Mouse (Mus musculus) forebrain, embryonic 15.5 days (tissue): ENCODE measurements around the gene Wnk1. TPM values are rescaled to one million over a fixed set of nuclear protein-coding genes. Genes with fewer than 3 reads are reported as not detected.

Experiments
- ATAC-seq: fragments of 200-750 bp; cut with Nextera tagmentation; replicated peaks from 2 replicates; pipeline ENCODE4 v1.8.0; 2017; ENCODE audit warnings: mild to moderate bottlenecking, moderate TSS enrichment, moderate library complexity
- H3K27ac ChIP-seq: fragments of 300-500 bp; sonication (generic); replicated peaks from 2 replicates; pipeline ENCODE4 v1.5.1; 2015; ENCODE audit warnings: mild to moderate bottlenecking, inconsistent platforms
- H3K27me3 ChIP-seq: fragments of 300-500 bp; sonication (generic); 2 replicates; pipeline ENCODE4 v1.6.1; 2015; ENCODE audit warnings: inconsistent platforms
- H3K36me3 ChIP-seq: fragments of 300-500 bp; sonication (generic); 2 replicates; pipeline ENCODE4 v1.6.1; 2015; ENCODE audit warnings: mild to moderate bottlenecking, inconsistent platforms
- H3K4me1 ChIP-seq: fragments of 300-500 bp; sonication (generic); 2 replicates; pipeline ENCODE4 v1.6.1; 2015; ENCODE audit warnings: inconsistent platforms
- H3K4me2 ChIP-seq: fragments of 300-500 bp; sonication (generic); replicated peaks from 2 replicates; pipeline ENCODE4 v1.6.1; 2015; ENCODE audit warnings: mild to moderate bottlenecking, inconsistent platforms
- H3K4me3 ChIP-seq: fragments of 300-500 bp; sonication (generic); 2 replicates; pipeline ENCODE4 v1.5.1; 2015; ENCODE audit warnings: mild to moderate bottlenecking, inconsistent platforms
- H3K9ac ChIP-seq: fragments of 300-500 bp; sonication (generic); replicated peaks from 2 replicates; pipeline ENCODE4 v1.6.1; 2015; ENCODE audit warnings: mild to moderate bottlenecking, inconsistent platforms
- H3K9me3 ChIP-seq: fragments of 300-500 bp; sonication (generic); 2 replicates; pipeline ENCODE4 v1.6.1; 2016; ENCODE audit warnings: inconsistent platforms
- WGBS: fragments of 180-500 bp; shearing (Covaris S2); methylation state at CpG from one replicate; pipeline ENCODE4 v1.1.7; 2015; ENCODE audit warnings: mixed read lengths; 5-methylcytosine and 5-hydroxymethylcytosine counted together
- polyA plus RNA-seq: library from polyadenylated mRNA; unstranded; fragments of >200 nt; fragmentation: Nextera tagmentation; extraction: Ambion mirVana; gene quantifications from 2 replicates; pipeline ENCODE4 v1.2.1, GENCODE M21; 2015

The Wnk1 gene
- polyA plus RNA-seq, 1 experiment from 2014 or later: 56.5 TPM

DNA sequence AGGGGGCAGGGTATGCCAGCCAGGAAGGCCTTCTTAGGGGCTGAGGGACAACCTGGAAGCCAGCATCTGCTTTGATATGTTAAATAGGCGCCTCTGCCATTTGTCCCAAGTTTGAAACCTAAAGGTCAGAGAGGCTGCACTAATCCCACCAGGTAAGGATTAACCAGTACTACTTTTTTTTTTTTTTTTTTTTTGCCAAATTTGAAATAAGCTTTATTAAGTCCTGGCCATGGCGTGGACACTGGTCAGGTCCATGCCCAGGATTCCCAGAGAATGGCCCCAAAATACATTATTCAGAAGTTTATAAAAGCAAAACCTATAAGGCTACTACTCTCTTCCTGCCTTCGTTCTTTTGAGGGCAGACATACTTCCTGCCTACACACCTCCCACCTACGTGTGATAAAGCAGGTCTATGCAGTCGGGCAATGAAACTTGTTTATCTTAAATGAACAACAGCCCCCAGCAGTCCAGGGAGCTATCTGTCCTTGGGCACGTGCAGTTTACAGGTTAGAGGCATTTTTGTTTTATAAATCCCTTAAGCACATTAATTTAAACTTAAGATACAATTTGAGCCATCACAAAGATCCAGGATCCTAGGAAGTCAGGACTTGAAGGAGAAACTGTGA lies 27.2 kb upstream of the Wnk1 start:
- Histone ChIP-seq H3K4me3 (no peak overlapping the region), H3K27me3 (no peaks in the 10 kb centered on the region), H3K4me1 (no peaks in the 10 kb centered on the region), H3K9me3 (no peaks in the 10 kb centered on the region), H3K9ac (no peak overlapping the region), H3K27ac (no peak overlapping the region), H3K4me2 (no peak overlapping the region), H3K36me3 (no peaks in the 10 kb centered on the region)
- 79% methylated on average over 6 of the region's 6 CpGs for WGBS
- no peak for ATAC-seq

DNA sequence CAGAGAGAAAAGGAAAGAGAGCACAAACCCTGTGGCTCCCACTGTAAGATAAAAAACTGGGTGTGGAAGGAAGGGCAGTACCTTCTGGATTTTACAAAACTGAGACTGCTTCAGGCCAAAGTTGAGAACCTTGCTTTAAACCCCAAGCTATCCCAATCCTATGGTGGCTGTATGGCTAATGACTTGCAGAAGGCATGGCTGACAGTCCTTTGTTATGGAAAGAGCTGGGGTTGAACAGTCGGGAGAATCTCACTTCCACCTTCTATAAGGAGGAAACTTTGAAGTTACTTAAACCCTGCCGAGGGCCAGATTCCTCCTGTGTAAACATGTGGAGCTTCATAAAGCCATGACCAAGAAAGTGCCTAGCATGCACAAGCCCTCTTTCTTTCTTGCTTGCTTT lies 26.2 kb upstream of the Wnk1 start:
- Histone ChIP-seq H3K9ac (no peak overlapping the region), H3K27me3 (no peaks in the 10 kb centered on the region), H3K27ac (no peak overlapping the region), H3K9me3 (no peaks in the 10 kb centered on the region), H3K36me3 (no peaks in the 10 kb centered on the region), H3K4me3 (no peak overlapping the region), H3K4me1 (no peaks in the 10 kb centered on the region), H3K4me2 (no peak overlapping the region)
- ATAC-seq: no peak
- WGBS: 54% methylated on average over 2 of the region's 2 CpGs

DNA sequence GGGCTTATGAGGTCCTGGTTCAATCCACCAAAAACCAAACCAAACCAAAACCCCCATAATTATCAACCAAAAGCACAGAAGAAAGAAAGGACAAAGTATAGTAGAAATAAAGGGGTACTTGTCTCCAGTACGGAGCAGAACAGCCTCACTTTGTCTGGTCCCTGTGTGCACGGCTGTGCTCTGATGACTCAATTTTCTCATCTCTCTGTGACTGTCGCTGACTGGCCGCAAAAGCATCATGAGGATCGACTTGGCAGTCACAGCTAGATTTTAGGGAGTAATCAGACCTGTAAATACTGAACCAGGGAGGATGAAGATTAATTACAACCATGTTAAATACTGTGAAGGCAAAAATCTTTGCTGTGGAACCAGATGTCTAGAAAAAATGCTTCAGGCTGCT lies 24.5 kb upstream of the Wnk1 start:
- 93% methylated on average over 5 of the region's 5 CpGs for WGBS
- ATAC-seq: no peak
- no peaks in the 10 kb centered on the region for H3K9me3 ChIP-seq

DNA sequence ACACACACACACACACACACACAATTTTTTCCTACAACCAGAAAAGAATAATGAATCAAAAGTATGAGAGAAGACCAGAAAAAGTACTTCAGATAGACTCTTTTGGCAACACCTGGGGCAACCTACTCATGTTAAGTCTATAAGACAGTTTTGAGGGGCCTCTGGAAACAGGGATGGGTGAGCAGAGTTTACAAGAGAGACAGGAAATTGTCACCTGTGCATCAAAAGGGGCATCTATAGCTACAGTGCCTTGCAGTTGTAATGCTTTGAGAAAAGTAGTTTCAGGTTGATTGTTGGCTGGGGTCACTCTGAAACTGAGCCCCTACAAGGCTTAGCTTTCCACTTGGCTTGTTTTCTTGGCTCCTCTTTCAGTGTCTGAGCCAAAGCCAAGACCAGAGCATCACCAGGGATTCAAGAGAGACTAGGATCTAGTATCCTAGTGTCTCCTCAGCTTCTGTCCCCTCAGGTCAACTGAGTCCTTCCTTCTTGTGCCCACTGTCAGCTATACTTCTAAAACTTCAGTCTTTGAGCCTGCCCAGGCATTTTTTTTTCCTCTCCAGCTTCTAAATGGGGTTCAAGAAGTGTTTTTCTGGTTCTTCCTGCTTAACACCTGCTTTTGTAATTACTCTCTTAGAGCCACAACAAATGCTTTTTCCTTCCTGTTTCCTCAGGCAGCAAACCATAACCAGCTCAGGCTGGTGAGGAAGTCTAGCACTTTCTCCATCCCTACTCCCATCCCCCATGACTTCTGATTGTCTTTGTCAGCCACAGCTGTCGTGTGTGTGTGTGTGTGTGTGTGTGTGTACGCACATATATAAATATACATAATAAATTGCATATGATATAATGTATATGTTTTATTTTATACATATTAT lies 17.4 kb upstream of the Wnk1 start:
- Histone ChIP-seq H3K27me3 (no peaks in the 10 kb centered on the region), H3K9me3 (no peaks in the 10 kb centered on the region), H3K36me3 (no peaks in the 10 kb centered on the region), H3K4me1 (no peaks in the 10 kb centered on the region), H3K4me2 (no peak overlapping the region), H3K4me3 (no peak overlapping the region), H3K27ac (no peak overlapping the region), H3K9ac (no peak overlapping the region)
- ATAC-seq: no peak
- 77% methylated on average over 2 of the region's 2 CpGs for WGBS

More for the DNA sequence above, 24.5 kb upstream of the Wnk1 start:
- Histone ChIP-seq H3K36me3 (no peaks in the 10 kb centered on the region), H3K27me3 (no peaks in the 10 kb centered on the region), H3K4me1 (no peaks in the 10 kb centered on the region), H3K4me2 (no peak overlapping the region), H3K9ac (no peak overlapping the region), H3K4me3 (no peak overlapping the region), H3K27ac (no peak overlapping the region)

DNA sequence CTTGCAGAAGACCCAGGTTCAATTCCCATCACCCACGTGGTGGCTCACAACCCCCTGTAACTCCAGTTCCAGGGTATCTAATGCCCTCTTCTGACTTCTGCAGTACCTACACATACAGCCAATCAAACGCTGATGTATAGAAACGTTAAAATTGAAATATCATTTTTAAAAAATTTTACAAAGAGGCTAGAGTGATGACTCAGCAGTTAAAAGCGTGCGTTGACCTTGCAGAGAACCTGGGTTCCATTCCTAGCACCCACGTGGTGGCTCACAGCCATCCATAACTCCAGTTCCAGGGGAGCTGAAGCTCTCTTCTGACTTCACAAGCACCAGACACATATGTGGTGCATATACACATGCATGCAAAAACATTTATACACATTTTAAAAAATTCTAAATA lies 15.9 kb upstream of the Wnk1 start:
- ATAC-seq: no peak
- Histone ChIP-seq H3K27me3 (no peaks in the 10 kb centered on the region), H3K27ac (no peak overlapping the region), H3K4me1 (no peaks in the 10 kb centered on the region), H3K4me3 (no peak overlapping the region), H3K9ac (no peak overlapping the region), H3K9me3 (no peaks in the 10 kb centered on the region), H3K4me2 (no peak overlapping the region), H3K36me3 (no peaks in the 10 kb centered on the region)
- 83% methylated on average over 6 of the region's 6 CpGs for WGBS

DNA sequence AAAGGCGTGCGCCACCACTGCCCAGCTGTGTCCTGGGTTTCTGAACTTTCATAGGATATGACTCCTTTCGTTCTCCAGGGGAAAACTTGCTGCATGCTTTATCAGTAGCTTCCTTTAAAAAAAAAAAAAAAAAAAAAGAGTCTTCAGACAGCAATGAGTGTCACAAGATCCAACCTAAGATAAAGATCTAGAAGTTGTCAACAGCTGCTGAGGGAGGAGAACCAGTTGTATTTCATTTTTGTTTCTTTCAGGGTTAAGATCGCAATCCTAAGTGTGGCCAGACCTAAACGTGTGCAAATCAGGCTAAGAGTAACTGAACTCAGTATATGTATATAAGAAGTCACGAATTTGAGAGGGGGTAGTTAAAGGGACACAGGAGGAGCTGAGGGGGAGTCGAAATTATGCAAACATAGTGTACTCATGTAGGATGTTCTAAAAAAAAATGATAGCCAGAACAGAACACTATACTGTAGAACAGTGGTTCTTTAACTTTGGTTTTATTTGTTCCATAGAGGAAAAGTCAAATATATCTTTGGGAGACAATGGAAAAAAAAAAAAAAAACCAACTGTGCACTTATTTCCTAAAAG lies 9.3 kb upstream of the Wnk1 start:
- H3K36me3 ChIP-seq: no peaks in the 10 kb centered on the region
- 84% methylated on average over 7 of the region's 7 CpGs for WGBS
- H3K27ac ChIP-seq: no peak overlapping the region
- H3K9me3 ChIP-seq: no peaks in the 10 kb centered on the region
- H3K4me1 ChIP-seq: no peaks in the 10 kb centered on the region
- no peak overlapping the region for H3K9ac ChIP-seq
- H3K27me3 ChIP-seq: no peaks in the 10 kb centered on the region
- H3K4me2 ChIP-seq: no peak overlapping the region
- no peak for ATAC-seq
- no peak overlapping the region for H3K4me3 ChIP-seq

DNA sequence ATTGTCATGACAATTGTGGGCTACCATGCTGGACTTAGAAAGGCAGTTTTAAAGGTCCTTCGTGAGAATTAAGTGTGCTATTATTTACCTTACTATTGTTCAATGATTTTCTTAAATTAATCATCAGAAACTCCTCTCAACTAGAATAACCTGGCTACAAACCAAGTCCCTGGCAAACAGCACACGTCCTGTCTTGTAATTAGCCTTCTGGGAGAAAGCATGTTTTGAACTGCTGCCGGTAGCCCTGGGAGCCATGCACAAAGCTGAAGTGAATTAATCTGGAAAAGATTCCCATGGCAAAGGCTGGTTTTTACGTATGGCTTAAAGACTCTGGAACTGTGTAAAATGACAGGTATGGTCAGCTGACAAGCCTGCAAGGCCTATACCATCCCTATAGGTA lies 6.9 kb upstream of the Wnk1 start:
- H3K27ac ChIP-seq: no peak overlapping the region
- no peaks in the 10 kb centered on the region for H3K27me3 ChIP-seq
- H3K9me3 ChIP-seq: no peaks in the 10 kb centered on the region
- H3K36me3 ChIP-seq: no peaks in the 10 kb centered on the region
- whole genome bisulfite sequencing: 37% methylated on average over 4 of the region's 4 CpGs
- H3K4me2 ChIP-seq: no peak overlapping the region
- ATAC-seq: no peak
- H3K4me1 ChIP-seq: no peaks in the 10 kb centered on the region
- H3K9ac ChIP-seq: no peak overlapping the region
- H3K4me3 ChIP-seq: no peak overlapping the region

DNA sequence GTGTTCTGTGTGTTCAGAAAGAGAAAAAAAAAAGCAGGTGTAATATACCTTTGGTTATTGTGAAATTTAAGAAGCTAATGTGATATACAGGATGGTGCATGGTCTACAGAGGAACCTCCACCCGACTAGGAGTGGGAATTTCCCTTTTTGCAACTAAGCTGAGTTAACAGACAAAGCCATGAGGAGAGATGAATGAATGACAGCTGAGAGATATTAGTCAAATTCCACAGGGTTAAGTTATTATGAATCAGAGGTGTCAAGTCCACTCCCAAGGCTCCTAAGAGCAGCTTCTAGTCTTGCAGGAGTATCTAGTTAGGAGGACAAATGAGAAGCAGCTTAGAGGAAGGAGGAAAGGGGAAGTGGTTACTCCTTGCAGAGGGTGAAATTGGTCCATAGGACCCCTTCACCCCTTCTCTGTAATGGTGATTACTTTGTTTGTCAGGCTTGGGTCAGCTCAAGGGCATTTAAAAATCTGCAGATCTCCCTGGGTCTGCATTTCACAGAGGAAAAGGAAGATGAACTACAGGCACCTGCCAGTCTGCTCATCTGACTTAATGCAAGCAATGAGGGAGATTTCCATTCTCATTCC lies 4.3 kb upstream of the Wnk1 start:
- H3K4me1 ChIP-seq: peaks cover 4% of the 10 kb centered on the region; the same call in 1 of the 2 replicates

DNA sequence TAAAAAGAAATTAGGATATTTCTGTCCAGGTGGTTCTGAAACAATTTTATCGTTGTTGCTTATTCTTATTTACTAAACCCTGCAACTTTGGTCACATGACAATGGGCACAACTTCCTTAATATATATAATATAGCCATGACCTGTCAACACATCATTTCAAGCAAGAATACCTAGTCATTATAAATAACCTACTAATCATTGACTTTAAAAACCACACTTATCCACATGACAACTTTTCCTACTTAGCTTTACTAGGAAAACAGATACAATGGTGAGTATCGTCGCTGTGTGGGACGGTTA lies 2.0 kb upstream of the Wnk1 start:
- 94% methylated on average over 4 of the region's 4 CpGs for WGBS
- H3K4me2 ChIP-seq: no peak overlapping the region
- no peaks in the 10 kb centered on the region for H3K36me3 ChIP-seq
- no peak for ATAC-seq
- H3K4me3 ChIP-seq: no peak overlapping the region
- no peaks in the 10 kb centered on the region for H3K27me3 ChIP-seq
- no peak overlapping the region for H3K9ac ChIP-seq
- no peak overlapping the region for H3K27ac ChIP-seq
- peaks cover 20% of the 10 kb centered on the region for H3K4me1 ChIP-seq
- no peaks in the 10 kb centered on the region for H3K9me3 ChIP-seq

More for the DNA sequence above, 4.3 kb upstream of the Wnk1 start:
- no peaks in the 10 kb centered on the region for H3K27me3 ChIP-seq
- H3K27ac ChIP-seq: no peak overlapping the region
- H3K4me3 ChIP-seq: no peak overlapping the region
- 73% methylated on average over 1 of the region's 1 CpGs for WGBS
- no peak overlapping the region for H3K4me2 ChIP-seq
- no peaks in the 10 kb centered on the region for H3K36me3 ChIP-seq
- ATAC-seq: no peak
- H3K9me3 ChIP-seq: no peaks in the 10 kb centered on the region
- no peak overlapping the region for H3K9ac ChIP-seq

DNA sequence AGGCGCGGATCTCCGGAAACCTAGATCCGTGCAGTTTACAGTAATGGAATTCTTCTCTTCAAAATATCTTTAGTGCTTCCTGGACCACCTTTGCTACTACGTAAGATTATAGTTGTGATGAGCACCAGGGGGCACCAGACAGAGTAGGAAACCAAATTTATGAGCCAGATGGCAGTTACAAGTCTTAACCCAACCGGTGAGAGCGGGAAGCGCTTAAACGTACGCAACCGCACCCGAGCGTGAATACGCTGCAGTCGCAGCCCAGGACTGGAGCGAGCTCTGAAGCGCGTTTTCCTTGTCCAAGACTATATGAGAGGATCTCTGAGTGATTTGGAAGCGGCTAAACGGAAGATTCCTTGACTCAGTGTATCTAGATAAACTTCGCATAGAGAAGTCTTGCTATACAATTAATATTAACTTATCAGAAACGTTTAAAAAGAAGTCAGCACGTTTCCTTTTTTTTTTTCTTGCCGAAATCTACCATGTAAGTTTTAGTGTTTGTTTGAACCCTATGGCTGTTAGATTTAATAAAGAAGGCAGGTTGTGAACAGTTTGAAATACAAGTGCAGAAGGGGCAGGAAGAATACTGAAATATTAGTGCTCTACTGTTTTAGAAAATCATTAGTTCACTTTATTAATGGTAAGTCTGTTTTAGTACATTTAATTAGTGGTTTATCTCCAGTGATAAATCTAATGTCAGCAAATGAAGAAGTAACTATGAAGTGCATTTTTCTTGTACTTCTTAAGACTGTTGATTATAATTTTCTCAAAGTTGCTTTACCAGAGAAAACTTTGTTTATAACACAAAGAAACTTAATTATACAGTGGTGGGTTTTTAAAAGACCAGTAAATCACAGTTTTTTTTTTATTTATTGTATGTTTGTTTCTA lies 1.4 kb upstream of the Wnk1 start:
- ATAC-seq: peak; percentile 11
- no peaks in the 10 kb centered on the region for H3K9me3 ChIP-seq
- H3K9ac ChIP-seq: peak overlapping the region; percentile 56
- WGBS: 2% methylated on average over 24 of the region's 24 CpGs
- no peaks in the 10 kb centered on the region for H3K36me3 ChIP-seq
- peak overlapping the region; percentile 100 for H3K27ac ChIP-seq
- peak overlapping the region; percentile 79 for H3K4me3 ChIP-seq
- peak overlapping the region; percentile 93 for H3K4me2 ChIP-seq
- peaks cover 24% of the 10 kb centered on the region for H3K4me1 ChIP-seq
- no peaks in the 10 kb centered on the region for H3K27me3 ChIP-seq

DNA sequence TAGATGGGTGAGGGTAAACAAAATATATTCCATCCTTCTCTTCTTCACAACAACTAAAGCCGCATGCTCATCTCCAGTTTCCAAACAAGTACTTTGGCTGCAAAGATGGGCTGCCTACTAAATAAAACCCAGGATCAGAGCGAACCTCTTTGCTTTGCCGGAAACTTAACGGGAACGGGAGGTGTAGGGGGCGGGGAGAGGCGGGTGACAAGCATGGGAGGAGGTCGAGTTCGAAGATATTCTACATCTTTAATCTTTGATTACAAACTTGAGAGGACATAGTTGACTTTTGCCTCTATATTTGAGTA lies 738 bp upstream of the Wnk1 start:
- no peaks in the 10 kb centered on the region for H3K27me3 ChIP-seq
- no peaks in the 10 kb centered on the region for H3K9me3 ChIP-seq
- H3K4me1 ChIP-seq: peaks cover 27% of the 10 kb centered on the region
- peak overlapping the region; percentile 93 for H3K4me2 ChIP-seq
- under 1% methylated on average over 9 of the region's 9 CpGs for WGBS
- peak overlapping the region; percentile 56 for H3K9ac ChIP-seq
- H3K36me3 ChIP-seq: no peaks in the 10 kb centered on the region
- peak overlapping the region; percentile 79 for H3K4me3 ChIP-seq
- ATAC-seq: no peak
- H3K27ac ChIP-seq: peak overlapping the region; percentile 100
